Mouse (Mus musculus): ENCODE results near the gene Nr5a1.

The Nr5a1 gene

DNA sequence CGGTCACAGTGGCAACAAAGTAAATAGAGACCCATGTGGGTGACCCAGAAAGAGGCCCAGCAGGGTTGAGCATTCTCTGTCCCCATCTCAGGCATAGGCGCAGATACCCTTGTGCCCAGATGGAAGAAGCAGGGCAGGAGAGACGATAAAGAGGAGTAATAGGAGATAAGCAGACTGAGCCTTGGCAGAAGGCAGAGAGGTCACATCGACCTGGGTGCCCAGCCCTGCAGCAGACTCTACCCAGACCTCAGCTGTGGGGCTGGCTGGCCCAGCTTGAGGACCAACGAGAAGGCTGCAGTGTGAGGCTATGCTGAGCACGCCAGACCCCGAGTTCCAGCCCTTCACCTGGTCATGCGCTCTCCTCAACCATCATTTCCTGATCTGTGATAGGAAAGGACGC is 10.0 kb downstream of the Nr5a1 start:
- CTCF ChIA-PET = no interaction called here

DNA sequence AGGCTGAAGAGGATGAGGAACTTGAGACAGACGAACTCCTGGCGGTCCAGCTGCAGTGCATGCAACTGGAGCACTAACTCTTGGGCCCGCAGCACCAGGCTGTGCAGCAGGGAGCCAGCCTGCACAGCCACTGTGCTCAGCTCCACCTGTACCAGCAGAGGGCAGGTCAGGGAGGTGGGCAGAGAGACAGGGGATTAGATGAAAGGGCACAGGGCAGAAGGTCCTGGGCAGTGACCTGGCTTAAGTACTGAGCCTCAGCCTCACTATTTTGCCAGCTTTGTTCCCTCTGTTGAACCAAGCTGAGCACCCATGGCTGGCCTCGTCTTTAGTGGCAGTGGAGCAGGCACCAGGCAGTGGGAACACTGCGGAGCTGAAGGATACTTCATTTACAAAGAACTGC is 14.2 kb downstream of the Nr5a1 start:
- CTCF ChIA-PET = no interaction called here

DNA sequence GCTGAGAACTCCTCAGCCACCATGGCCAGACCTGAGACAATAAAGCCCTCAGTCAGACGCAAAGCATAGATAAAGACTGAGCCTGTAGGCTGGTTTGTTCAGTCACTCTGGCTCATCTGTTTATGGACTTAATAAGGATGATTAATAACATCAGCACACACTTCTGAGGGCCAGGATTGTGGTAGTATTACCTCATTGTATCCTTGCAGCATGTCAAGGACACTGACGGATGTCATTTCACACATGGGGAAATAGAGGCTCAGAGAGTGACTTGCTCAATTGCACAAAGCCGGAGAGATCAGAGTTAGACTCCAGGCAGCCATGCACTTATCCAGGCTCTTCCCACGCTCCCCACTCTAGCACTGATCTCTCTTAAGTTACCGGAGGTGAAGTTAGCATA is 15.7 kb downstream of the Nr5a1 start:
- CTCF ChIA-PET = no interaction called here

DNA sequence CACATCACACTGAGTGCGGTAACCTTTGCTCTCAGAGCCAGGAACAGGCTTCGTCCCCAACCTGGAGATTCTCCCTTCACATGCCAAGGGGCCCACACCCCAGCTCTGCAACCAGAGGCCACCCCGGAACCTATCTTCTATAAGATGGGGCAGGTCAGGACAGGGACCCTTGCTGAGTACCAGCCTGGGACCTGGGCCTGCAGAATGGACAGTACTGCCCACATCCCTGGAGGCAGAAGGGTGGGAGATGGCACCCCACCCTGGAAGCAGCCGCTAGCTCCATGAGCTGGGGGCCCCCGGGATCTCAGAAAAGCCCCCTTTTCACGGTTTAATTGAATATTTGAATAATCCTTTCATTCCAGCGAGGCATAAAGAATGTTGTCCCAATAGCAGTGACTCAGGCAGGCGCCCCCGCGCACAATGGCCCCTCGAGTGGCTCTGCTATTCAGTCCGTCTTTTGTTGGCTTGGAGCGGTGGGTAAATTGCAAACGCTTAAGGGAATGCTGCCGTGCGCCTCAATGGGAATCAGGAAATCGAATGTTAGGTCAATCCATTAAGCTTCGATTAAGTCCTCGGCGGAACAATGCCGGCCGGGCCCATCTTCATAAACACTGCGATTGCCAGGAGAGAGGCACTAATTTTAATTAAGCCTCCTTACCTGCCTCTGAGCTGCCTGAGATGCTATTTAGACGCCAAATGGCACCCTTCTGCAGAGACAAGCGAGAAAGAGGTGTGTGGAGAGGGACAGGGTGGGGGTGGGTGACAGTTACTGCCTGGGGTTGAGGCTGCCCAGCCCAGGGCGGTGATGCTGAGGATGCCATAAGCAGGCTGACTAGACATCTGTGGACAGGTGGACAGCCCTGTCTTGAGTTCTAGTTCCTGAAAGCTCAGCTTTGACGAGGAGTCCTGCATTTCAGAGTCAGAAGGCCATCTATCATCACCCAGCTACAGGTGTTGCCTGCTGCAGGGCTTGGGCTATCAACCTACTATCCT is 16.9 kb downstream of the Nr5a1 start:
- CTCF ChIA-PET = no interaction called here

DNA sequence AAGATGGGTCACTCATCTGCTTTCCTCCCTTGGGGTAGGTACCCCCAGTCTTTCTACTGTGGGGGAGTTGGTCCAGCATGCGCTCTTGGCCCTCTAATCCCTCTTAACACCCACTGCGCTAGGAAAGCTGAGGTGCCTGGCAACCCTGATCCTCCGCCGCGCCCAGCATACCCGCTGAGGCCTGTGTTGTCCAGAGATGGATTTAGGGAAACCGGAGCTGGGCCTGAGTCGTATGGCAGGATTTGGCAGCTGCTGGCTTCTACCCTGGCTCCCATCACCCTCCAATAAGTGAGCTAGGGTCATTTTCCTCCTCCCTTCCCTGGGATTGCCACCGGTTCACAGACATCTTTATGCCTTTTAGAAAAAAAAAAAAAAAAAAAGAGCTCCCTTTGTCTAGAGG is 18.6 kb downstream of the Nr5a1 start:
- CTCF ChIA-PET = no interaction called here

DNA sequence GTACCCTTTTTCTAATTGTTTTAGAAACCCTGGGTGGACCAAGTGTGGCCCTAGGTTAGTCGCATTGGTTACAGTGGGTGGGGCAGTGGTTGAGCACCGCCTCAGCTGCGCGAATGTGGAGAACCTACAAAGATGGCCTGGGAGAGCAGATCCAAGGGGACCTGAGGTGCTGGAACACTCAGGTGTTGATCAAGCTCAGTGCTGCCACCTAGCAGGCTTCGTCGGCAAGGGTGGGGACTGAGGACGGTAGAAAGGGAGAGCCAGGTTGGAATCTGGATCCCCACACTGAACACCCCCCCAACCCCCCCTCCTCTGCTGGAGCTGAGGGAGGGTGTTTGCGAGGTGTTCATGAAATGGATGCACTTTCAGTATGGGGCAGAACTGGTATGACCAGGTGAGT is 22.8 kb downstream of the Nr5a1 start:
- CTCF ChIA-PET = no interaction called here

DNA sequence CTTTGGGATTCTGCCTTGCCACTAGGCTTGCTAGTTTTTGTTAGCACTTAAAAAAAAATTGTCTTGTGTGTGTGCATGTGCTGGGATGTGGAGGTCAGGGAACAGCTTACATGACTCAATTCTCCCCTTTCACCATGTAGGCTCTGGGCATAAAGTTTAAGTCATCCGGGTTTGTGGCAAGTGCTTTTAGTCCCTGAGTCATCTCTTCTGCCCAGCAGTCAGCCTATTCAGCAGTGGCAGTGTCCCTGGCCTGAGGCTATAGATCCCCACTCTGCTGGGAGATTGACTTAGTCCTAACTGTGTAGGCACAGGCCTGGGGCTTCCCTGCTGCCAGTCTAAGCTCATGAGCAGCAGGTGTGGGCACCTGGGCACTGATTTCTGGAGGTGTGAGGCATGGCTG is 24.5 kb downstream of the Nr5a1 start:
- CTCF ChIA-PET = no interaction called here

DNA sequence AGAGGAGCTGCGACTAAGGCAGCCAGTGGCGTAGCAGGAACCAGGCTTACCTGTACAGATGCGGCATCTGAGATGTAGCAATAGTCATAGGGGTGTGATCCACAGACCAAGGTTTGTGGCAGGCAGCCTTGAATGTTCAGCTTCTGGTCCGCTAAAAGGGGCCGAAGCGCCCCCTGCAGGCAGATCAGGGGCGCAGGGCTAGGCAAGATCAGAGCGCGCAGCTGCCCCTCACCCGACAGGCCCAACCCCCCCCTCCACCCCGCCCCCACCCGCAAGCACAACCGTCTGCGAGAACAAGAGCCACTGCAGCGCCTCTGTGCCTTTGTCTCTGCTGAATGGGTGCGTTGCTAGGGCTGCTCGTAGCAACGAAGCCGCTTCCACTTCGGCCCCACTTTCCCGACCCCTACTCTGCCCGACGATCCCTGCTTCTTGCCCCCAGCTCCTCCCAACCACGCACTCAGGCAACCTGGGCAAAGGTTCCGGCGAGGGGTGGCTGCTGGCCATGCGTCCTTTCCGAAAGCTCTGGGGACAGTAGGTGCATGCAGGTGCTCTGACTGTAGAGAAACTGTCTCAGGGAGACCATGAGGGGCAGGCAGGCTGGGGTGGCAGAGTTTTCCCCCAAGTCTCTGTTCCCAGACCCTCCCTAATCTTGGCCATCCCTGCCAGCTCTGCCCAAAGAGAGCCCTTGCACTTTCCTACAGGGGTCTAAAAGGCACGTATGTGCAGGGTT is 25.4 kb downstream of the Nr5a1 start:
- CTCF ChIA-PET = interaction anchor here (0.6 kb wide), 1 partner anchor 132 kb away, joined by 6 read pairs; no protein-coding TSS in a partner anchor

DNA sequence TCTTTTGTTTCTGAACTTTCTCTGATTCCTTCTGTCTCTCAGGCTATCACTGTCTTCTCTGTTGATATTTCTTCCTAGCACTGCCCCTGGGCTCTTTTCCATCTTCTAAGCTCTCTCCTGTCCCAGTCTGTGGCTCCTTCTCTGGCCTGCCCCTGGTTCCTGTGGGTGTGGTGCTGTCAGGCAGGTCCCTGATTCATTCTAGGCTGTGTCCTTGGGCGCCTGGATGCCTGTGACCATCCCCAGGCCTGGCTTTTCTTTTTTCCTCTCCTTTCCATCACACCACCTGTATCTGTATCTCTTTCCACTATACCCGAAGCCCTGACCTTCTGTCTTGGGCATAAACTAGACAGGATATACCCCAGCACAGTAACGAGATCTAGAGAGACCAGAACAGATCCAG is 28.6 kb downstream of the Nr5a1 start:
- CTCF ChIA-PET = no interaction called here

DNA sequence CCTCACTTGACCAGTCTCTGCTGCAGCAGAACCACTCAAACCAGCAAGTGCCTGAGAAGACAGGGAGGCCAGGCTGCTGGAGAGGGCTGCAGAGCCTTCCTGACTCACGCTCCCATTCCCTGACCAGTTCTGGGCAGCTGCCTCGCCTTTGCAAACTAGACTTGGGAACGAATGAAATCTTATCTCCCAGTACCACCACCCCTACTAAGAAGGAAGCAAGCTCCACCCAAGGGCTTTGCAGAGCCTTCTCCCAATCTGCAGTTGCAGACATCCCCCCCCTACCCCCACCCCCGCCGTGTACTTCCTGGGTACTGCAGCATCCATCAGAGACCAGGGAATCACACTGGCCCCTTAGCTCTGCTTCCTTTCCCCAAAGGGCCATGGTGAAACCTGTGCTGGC is 31.3 kb downstream of the Nr5a1 start:
- CTCF ChIA-PET = no interaction called here

DNA sequence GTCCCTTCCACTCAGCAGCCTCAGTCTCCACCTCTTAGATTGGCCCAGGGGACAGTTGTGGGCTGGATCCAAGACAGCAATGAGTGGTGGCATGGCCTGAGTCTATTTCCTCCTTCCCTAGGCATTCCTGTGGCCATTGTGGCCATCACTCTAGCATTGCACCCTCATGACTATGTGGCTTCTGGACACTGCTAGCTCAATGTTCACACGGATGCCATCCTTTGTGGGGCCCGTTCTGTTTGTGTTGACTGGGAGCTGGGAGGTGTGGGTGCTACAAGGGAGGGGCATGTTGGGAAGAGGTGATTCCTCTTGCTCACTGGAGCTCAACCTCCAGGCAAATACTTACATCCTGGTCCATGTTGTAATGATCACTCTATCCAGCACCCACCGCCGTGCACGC is 32.1 kb downstream of the Nr5a1 start:
- CTCF ChIA-PET = no interaction called here

DNA sequence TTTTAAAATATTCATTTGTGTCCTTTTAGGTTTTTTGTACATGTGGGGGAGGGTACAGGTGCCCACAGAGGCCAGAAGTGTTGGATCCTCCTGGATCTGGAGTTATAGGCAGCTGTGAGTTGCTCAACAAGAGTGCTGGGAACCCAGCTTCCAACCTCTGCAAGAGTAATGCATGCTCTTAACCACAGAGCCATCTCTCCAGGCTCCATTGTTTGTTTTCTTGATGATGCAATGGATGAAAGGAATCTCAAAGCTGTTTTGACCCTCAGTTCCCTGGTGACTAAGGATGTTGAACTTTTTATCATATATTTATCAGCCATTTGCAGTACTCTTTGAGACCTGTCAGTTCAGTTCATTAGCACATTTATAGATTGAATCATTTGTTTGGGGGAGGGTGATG is 35.4 kb downstream of the Nr5a1 start:
- CTCF ChIA-PET = no interaction called here

DNA sequence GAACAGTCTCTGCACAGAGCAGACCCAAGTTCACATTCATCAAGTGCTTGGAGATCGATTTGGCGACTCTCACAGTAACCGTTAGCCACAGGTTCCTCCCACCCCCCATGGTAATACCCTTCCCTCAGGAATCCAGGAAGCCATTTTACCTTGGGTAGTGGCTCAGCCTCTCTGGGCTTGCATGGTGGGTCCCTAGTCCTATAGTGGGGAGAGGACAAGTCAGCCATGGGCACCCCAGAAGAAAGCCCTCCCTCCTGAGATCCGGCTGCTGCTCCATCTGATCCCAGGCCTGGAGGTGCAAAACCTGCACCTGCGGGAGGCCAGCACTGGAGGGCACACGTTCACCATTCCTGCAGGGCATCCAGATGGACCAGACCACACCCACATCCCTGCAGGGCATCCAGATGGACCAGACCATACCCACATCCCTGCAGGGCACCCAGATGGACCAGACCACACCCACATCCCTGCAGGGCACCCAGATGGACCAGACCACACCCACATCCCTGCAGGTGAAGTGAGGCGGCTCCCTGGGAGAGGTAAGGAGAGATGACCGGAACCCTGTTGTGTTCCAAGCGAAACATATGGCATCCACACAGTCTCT is 38.9 kb downstream of the Nr5a1 start:
- CTCF ChIA-PET = no interaction called here

DNA sequence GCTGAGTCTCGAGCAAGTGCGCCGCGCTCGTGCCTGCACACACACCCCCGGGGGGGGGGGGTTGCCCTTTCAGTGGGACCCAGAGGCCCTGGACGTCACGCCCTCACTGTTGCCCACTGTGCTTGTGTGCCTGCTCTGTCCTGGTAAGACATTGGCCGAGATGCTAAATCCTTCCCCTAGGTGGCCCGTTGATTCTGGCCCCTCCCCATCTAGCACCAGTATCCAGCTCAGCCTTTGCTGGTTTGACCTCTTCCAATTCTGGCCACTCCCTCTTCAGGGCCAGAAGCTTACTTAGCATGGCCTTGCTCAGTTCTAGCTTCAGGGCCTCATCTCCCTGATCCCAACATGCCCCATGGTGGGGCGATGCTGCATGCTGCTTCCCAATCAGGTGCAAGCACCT is 41.8 kb downstream of the Nr5a1 start:
- CTCF ChIA-PET = no interaction called here

DNA sequence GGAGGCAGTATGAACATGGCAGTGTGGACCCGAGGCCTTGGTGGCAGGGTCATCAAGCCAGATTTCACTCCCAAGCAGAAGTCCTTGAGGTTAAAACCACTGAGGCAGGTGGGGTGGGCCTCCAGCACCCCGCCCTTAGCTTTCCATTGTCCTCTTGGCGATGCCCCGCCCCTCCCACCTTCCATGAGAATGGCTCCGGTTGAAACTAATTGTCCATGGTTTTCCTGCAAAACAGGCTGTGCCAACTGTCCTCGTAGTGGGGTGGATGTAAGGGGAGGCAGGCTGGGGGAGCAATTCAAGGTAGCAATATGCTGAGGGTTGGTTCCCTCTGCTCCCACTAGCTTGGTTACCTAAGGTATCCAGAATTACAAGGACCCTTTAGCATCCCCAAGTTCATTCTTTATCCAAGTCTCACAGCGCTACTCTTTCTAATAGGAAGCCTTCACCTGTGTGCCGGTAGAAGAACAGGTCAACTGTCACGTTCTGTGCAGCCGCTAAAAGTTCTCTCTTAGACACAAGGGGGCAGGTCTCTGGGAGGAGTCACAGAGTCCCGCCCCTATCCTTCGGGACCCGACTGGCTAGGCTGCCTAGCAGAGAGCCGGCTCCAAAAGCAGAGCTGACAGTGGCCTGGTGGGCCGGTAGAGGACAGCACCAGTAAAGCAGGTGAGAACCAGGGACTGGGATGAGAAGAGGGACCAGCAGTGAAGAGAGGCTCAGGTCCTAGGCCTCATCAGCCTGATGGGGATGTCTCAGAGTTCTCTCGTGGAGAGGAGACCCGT is 45.4 kb downstream of the Nr5a1 start:
- CTCF ChIA-PET = no interaction called here

DNA sequence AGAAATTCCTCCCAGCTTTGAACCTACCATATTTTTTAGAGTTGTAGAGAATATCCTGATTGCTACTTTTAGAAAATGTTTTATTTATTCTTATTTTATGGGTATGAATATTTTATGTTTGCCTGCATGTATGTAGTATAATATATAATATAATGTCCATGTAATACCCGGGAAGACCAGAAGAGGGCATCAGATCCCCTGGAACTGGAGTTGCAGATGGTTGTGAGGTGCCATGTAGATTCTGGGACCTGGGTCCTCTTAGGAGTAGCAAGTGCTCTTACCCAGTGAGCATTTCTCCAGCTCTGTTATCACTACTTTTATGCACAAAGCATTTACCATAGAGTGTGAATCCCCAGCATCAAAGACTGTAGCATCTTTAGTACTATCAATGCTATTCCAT is 52.9 kb downstream of the Nr5a1 start:
- CTCF ChIA-PET = no interaction called here

DNA sequence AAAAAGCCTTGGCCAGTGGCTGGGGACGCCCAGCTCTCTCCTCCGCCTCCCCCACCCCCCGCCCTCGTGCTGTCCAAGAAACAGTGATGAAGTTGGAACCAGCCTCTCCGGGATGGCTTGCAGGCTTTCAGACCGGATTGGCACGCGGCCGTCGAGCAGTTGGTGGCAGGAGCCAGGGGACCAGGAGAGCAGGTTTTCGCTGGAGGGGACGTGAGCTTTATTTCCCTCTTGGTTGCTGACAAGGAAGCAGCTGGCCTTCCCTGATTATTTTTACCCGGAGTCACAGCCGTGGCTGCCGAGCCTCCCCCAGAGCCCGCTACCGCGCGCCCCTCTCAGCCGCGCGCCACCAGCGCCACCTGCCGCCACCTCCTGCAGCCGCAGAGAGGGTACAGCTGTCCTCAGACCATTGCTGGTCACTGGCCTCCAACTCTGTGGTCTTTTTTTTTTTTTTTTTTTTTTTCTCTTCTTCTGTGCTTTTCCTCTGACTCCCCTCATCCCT is 56.0 kb downstream of the Nr5a1 start:
- CTCF ChIA-PET = no interaction called here

DNA sequence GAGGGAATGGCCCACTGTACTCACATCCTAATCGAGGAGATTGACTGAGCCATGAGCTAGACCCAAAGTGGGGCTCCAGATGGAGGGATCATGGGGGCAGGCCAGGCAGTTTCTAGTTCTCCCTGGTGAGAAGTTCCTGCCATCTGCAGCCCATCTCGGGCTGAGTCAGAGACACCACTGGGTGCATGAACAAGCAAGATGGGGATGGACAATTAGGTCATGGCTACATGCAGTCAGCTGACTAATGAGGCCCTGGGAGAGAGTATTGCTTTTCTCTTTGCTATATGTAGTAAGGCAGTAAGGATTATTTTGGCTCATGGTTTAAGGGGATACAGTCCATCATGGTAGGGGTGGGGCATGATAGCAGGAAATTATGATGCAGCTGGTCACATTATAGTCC is 60.6 kb downstream of the Nr5a1 start:
- CTCF ChIA-PET = no interaction called here

DNA sequence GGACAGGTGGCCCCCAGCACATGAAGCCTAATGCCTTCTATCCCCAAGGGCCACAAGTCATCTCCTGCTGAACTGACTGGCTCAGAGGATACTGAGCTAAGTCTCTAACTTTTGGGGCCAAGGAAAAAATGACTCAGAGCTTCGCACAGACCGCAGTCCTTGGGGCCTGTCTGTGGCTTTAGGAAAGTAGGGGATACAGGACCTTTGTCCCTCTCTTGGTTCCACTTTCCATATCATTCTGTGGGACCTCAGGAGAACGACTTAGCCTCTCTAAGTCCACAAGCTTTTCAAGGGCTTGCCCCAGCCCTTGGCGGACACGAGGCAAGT is 61.1 kb downstream of the Nr5a1 start:
- CTCF ChIA-PET = no interaction called here

DNA sequence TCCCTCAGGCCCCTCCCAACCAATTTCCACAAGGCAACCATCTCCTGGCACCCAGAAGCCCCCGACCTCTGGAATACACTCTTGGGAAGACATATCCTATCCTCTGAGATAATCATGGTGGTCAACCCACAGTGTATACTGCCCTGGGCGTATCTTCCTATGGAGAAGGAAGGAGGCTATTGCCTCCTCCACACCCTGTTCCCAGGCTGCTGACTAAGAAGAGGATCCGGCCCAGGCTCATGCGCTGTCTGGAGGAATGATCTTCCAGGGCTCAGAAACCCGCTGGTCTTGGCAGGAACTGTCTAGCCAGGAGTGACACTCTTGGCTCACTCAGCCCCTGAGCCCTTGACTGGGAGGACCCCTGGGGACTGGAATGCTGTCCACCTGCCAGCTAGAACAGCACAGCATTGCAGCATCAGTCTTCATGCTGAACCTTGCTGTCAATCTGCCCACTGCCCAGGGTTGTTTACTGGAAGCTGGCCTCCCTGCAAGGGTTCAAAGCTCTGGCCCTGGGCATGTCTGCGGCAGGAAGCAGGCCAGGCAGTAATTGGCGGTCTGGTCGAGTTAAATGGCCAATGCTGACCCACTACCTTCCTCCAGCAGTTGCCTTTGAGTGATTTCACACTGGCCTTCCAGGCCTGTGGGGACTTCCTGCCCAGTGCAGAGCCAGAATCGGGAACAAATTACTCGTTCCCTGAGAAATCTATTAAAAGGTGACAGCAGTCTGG is 61.6 kb downstream of the Nr5a1 start:
- CTCF ChIA-PET = no interaction called here

DNA sequence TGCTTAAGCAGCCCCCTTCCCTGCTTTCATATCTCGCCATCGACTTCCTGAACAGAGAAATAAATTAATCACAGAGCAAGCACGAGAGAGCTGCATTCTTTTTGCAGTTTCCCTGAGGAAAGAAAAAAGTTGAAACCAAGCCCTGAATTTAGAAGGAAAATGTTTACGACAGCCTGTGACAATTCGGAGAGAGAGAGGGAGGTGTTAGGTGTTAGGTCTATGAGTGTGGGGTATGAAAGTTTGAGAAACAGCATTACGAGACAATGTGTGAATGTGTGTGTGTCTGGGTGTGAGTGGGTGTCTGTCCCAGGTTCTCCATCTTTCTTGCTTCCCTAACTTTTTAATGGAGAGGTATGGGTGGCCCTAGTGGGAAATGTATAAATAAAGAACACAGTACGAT is 62.2 kb downstream of the Nr5a1 start:
- CTCF ChIA-PET = no interaction called here

DNA sequence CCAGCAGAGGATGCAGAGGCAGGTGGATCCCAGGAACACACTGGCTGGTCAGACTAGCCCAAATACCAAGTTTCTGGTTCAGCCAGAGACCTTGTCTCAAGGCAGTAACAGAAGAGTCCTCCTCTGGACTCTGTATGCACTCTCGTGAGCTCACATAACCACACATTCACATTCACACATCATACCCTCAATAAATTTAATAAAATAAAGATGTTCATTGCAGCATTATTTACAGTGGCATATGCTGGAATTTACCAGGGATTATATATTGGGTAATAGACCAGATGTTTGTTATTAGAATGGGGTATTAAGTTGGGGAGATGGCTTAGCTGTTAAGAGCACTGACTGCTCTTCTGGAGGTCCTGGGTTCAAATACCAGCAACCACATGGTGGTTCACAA is 64.0 kb downstream of the Nr5a1 start:
- CTCF ChIA-PET = no interaction called here

All from spleen, embryonic (tissue).